Mouse (Mus musculus): ENCODE measurements around the gene Gm20388.

DNA sequence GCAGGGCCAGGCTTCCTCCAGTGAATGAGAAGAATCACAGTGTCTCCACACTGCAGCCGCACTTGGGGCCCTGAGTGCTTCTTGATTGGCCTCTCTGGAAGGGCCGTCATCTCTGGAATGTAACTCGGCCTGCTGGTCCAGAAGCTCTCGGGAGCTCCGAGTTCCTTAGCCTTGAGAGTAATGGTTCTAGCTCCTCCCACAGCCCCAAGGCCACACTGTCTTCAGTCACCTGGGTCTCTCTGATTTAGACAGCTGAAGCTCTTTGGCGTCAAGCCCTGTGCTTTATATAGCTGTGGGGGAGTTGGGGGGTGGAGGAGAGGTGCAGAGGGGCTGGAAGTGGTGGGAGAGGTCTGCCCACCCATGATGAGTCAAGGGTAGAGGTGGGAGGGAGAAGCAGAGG, 2626.4 kb downstream of the Gm20388 start:
- TF ChIP-seq CTCF (IDR thresholded peaks at IDR 0.05; ENCODE audit: low read depth): no peak
- peak; percentile 26 for TF ChIP-seq EP300 (optimal IDR thresholded peaks at IDR 0.05)
